Mouse (Mus musculus) liver, embryonic 15.5 days (tissue): Measurements from ENCODE around the gene Uqcr11. TPM values are rescaled to one million over a fixed set of nuclear protein-coding genes. Genes with fewer than 3 reads are reported as not detected.

ENCODE experiments used
- ATAC-seq: fragments of 200-750 bp; cut with Nextera tagmentation; 2 replicates; pipeline ENCODE4 v1.8.0; 2017; ENCODE audit warnings: moderate number of reproducible peaks, mild to moderate bottlenecking, moderate library complexity; ENCODE audit not compliant: insufficient read depth
- H3K27ac ChIP-seq: fragments of 300-500 bp; sonication (generic); replicated peaks from 2 replicates; pipeline ENCODE4 v1.5.1; 2015; ENCODE audit warnings: mild to moderate bottlenecking, inconsistent platforms
- H3K27me3 ChIP-seq: fragments of 300-500 bp; sonication (generic); 2 replicates; pipeline ENCODE4 v1.6.1; 2015; ENCODE audit warnings: mild to moderate bottlenecking, inconsistent platforms
- H3K36me3 ChIP-seq: fragments of 300-500 bp; sonication (generic); replicated peaks from 2 replicates; pipeline ENCODE4 v1.6.1; 2015; ENCODE audit warnings: moderate library complexity, mild to moderate bottlenecking, inconsistent platforms
- H3K4me1 ChIP-seq: fragments of 300-500 bp; sonication (generic); replicated peaks from 2 replicates; pipeline ENCODE4 v1.6.1; 2015; ENCODE audit warnings: inconsistent platforms
- H3K4me2 ChIP-seq: fragments of 300-500 bp; sonication (generic); 2 replicates; pipeline ENCODE4 v1.6.1; 2015; ENCODE audit warnings: moderate library complexity, mild to moderate bottlenecking, inconsistent platforms
- H3K4me3 ChIP-seq: fragments of 300-500 bp; sonication (generic); replicated peaks from 2 replicates; pipeline ENCODE4 v1.5.1; 2015; ENCODE audit warnings: mild to moderate bottlenecking, inconsistent platforms
- H3K9ac ChIP-seq: fragments of 300-500 bp; sonication (generic); 2 replicates; pipeline ENCODE4 v1.6.1; 2015; ENCODE audit warnings: moderate library complexity, mild to moderate bottlenecking, inconsistent platforms
- H3K9me3 ChIP-seq: fragments of 300-500 bp; sonication (generic); replicated peaks from 2 replicates; pipeline ENCODE4 v1.6.1; 2016; ENCODE audit warnings: inconsistent platforms
- WGBS: fragments of 180-500 bp; shearing (Covaris S2); methylation state at CpG from one replicate; pipeline ENCODE4 v1.1.7; 2015; ENCODE audit warnings: mixed read lengths; ENCODE audit not compliant: insufficient replicate concordance; 5-methylcytosine and 5-hydroxymethylcytosine counted together
- polyA plus RNA-seq: library from polyadenylated mRNA; unstranded; fragments of >200 nt; fragmentation: Nextera tagmentation; extraction: Ambion mirVana; gene quantifications from 2 replicates; pipeline ENCODE4 v1.2.1, GENCODE M21; 2015

The Uqcr11 gene
- polyA plus RNA-seq, 1 experiment from 2014 or later, result 526 TPM

DNA sequence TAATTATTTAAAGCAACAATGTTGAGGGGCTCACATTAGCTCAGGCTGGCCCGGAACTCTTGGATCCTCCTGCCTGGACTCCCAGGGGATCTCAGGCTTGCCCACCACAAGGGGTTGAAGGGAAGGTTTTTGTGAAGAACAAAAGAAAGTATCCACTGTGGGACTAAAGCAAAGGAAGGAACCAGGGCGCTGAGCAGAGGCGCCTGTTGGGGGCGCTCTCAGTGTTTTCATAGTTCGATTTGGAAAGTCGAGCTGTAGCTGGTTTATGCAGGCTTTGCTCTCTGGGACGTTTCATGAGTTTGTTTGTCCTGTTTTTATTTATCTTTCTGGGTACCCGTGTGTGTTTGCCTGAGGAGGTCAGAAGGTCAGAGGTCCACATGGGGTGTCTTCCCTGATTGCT is 35.0 kb upstream of the Uqcr11 start:
- 52% methylated on average over 8 of the region's 8 CpGs for WGBS
- H3K27ac ChIP-seq, result no peak overlapping the region
- no peak overlapping the region for H3K4me2 ChIP-seq
- H3K9me3 ChIP-seq, result no peaks in the 10 kb centered on the region
- H3K4me3 ChIP-seq, result no peak overlapping the region
- no peak overlapping the region for H3K9ac ChIP-seq
- H3K4me1 ChIP-seq, result peaks cover 37% of the 10 kb centered on the region
- ATAC-seq, result no peak
- H3K36me3 ChIP-seq, result no peaks in the 10 kb centered on the region
- H3K27me3 ChIP-seq, result no peaks in the 10 kb centered on the region; the same call in 1 of the 2 replicates

- Histone ChIP-seq H3K9me3 (no peaks in the 10 kb centered on the region), H3K4me2 (no peak overlapping the region), H3K27me3 (no peaks in the 10 kb centered on the region; the same call in 1 of the 2 replicates), H3K27ac (no peak overlapping the region), H3K36me3 (no peaks in the 10 kb centered on the region), H3K4me1 (peaks cover 40% of the 10 kb centered on the region), H3K9ac (no peak overlapping the region), H3K4me3 (no peak overlapping the region)
- no peak for ATAC-seq
Observed at GRCm38 (mm10) chr10:80440031-80440430, 33.4 kb upstream of the Uqcr11 start.

- 67% methylated on average over 4 of the region's 4 CpGs for WGBS
- Histone ChIP-seq H3K4me2 (no peak overlapping the region), H3K9ac (no peak overlapping the region), H3K4me3 (no peak overlapping the region), H3K27me3 (no peaks in the 10 kb centered on the region; the same call in 1 of the 2 replicates), H3K4me1 (peaks cover 39% of the 10 kb centered on the region), H3K27ac (no peak overlapping the region), H3K9me3 (no peaks in the 10 kb centered on the region), H3K36me3 (no peaks in the 10 kb centered on the region)
- no peak for ATAC-seq
Observed at GRCm38 (mm10) chr10:80437973-80438372, 31.3 kb upstream of the Uqcr11 start.

GRCm38 (mm10) chr10:80436276-80436675 is 29.6 kb upstream of the Uqcr11 start:
- H3K4me2 ChIP-seq, result peak overlapping the region; percentile 84
- peaks cover 54% of the 10 kb centered on the region for H3K4me1 ChIP-seq
- peak overlapping the region; percentile 98 for H3K27ac ChIP-seq
- H3K4me3 ChIP-seq, result peak overlapping the region; percentile 1; the same call in 1 of the 2 replicates
- peaks cover under 1% of the 10 kb centered on the region; the same call in 1 of the 2 replicates for H3K36me3 ChIP-seq
- no peaks in the 10 kb centered on the region; the same call in 1 of the 2 replicates for H3K27me3 ChIP-seq
- no peaks in the 10 kb centered on the region for H3K9me3 ChIP-seq
- no peak for ATAC-seq
- 17% methylated on average over 9 of the region's 9 CpGs for WGBS
- peak overlapping the region; percentile 22; the same call in 1 of the 2 replicates for H3K9ac ChIP-seq

- H3K27ac ChIP-seq, result peak overlapping the region; percentile 98
- peaks cover 59% of the 10 kb centered on the region for H3K4me1 ChIP-seq
- peaks cover 5% of the 10 kb centered on the region for H3K36me3 ChIP-seq
- H3K9me3 ChIP-seq, result no peaks in the 10 kb centered on the region
- peak; percentile 13; the same call in 1 of the 2 replicates for ATAC-seq
- H3K4me3 ChIP-seq, result peak overlapping the region; percentile 1; the same call in 1 of the 2 replicates
- H3K9ac ChIP-seq, result peak overlapping the region; percentile 22
- 13% methylated on average over 7 of the region's 7 CpGs for WGBS
- peak overlapping the region; percentile 84 for H3K4me2 ChIP-seq
- no peaks in the 10 kb centered on the region; the same call in 1 of the 2 replicates for H3K27me3 ChIP-seq
Observed at GRCm38 (mm10) chr10:80435764-80436163, 29.1 kb upstream of the Uqcr11 start.

DNA sequence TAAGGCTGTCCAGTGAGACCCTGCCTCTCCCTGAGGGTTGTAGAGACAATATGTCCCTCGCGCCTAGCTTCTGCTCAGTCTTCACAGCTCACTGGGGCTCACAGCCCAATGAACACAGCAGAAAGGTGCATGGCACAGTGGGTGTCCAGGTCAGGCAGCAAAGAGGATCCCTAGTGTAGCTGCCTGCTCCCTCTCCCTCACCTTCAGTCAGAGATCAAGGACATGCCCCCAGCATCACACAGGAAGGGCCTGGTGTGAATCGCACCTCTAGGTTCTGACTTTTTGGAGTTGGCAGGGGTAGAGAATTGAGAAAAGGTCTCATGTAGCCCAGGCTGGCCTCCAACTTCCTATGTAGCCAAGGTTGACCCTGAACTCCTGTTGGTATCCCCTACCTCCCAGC is 28.2 kb upstream of the Uqcr11 start:
- Histone ChIP-seq H3K36me3 (peaks cover 15% of the 10 kb centered on the region), H3K27ac (peak overlapping the region; percentile 98), H3K27me3 (no peaks in the 10 kb centered on the region; the same call in 1 of the 2 replicates), H3K9me3 (no peaks in the 10 kb centered on the region), H3K4me3 (peak overlapping the region; percentile 100), H3K9ac (peak overlapping the region; percentile 25; the same call in 1 of the 2 replicates), H3K4me2 (peak overlapping the region; percentile 84), H3K4me1 (peaks cover 69% of the 10 kb centered on the region)
- 77% methylated on average over 3 of the region's 3 CpGs for WGBS
- ATAC-seq, result no peak

DNA sequence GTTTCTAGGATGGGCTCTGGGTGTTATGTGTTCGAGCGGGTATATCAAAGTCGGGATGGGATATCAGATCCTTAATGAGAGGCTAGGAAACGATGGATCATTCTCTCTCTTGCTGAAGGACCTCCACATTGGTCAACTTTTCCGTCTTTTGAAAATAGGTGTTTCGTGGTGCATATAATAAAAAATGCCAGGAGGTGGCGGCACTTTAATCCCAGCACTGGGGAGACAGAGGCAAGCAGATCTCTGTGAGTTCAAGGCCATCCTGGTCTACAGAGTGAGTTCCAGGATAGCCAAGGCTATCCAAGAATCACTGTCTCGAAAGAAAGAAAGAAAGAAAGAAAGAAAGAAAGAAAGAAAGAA is 27.6 kb upstream of the Uqcr11 start:
- Histone ChIP-seq H3K27me3 (no peaks in the 10 kb centered on the region; the same call in 1 of the 2 replicates), H3K9ac (peak overlapping the region; percentile 41), H3K4me1 (peaks cover 72% of the 10 kb centered on the region), H3K27ac (peak overlapping the region; percentile 98), H3K4me3 (peak overlapping the region; percentile 100), H3K9me3 (no peaks in the 10 kb centered on the region), H3K4me2 (peak overlapping the region; percentile 84), H3K36me3 (peaks cover 21% of the 10 kb centered on the region)
- peak; percentile 0; the same call in 1 of the 2 replicates for ATAC-seq
- WGBS, result 8% methylated on average over 8 of the region's 8 CpGs

- Histone ChIP-seq H3K4me1 (peaks cover 72% of the 10 kb centered on the region), H3K4me2 (peak within 1 kb of the TSS; percentile 84), H3K9ac (peak within 1 kb of the TSS; percentile 100), H3K9me3 (no peaks in the 10 kb centered on the region), H3K36me3 (peaks cover 26% of the 10 kb centered on the region), H3K27ac (peak within 1 kb of the TSS; percentile 98), H3K4me3 (peak within 1 kb of the TSS; percentile 100), H3K27me3 (no peaks in the 10 kb centered on the region; the same call in 1 of the 2 replicates)
- peak; percentile 88 for ATAC-seq
- under 1% methylated on average over 60 of the region's 61 CpGs for WGBS
Observed at GRCm38 (mm10) chr10:80433513-80434232, 27.0 kb upstream of the Uqcr11 start, which contains the start of gene Tcf3. Gene Tcf3 (minus strand): TSS chr10:80433647.

- no peaks in the 10 kb centered on the region; the same call in 1 of the 2 replicates for H3K27me3 ChIP-seq
- H3K4me1 ChIP-seq, result peaks cover 70% of the 10 kb centered on the region
- H3K27ac ChIP-seq, result peak overlapping the region; percentile 98
- no peaks in the 10 kb centered on the region for H3K9me3 ChIP-seq
- no peak for ATAC-seq
- peak overlapping the region; percentile 100 for H3K4me3 ChIP-seq
- peaks cover 33% of the 10 kb centered on the region for H3K36me3 ChIP-seq
- peak overlapping the region; percentile 100 for H3K9ac ChIP-seq
- WGBS, result under 1% methylated on average over 60 of the region's 60 CpGs
- H3K4me2 ChIP-seq, result peak overlapping the region; percentile 84
Observed at GRCm38 (mm10) chr10:80432936-80433512, 26.4 kb upstream of the Uqcr11 start.

GRCm38 (mm10) chr10:80432387-80432785 is 25.8 kb upstream of the Uqcr11 start:
- no peak for ATAC-seq
- Histone ChIP-seq H3K4me1 (peaks cover 66% of the 10 kb centered on the region), H3K36me3 (peaks cover 39% of the 10 kb centered on the region), H3K27ac (peak overlapping the region; percentile 98), H3K4me3 (peak overlapping the region; percentile 100), H3K9ac (peak overlapping the region; percentile 100), H3K9me3 (no peaks in the 10 kb centered on the region), H3K4me2 (peak overlapping the region; percentile 84), H3K27me3 (no peaks in the 10 kb centered on the region)
- 2% methylated on average over 4 of the region's 4 CpGs for WGBS
